Mouse (Mus musculus) cerebellum, adult 2 months (tissue): ENCODE results near the gene Vmn2r36. TPM values are rescaled to one million over a fixed set of nuclear protein-coding genes. Genes with fewer than 3 reads are reported as not detected.
"Not testable (repeated sequence)": the region's sequence is repeated elsewhere in the genome, so short reads cannot be mapped to it uniquely, and the experiment has no call there.

Source experiments
- DNase-seq, 2 experiments: peaks; one replicate each; pipeline ENCODE4 v3.0.0; 2021
- H3K27ac ChIP-seq: fragments of 200-500 bp; 2 replicates; pipeline ENCODE4 v1.5.1; 2012; ENCODE audit warnings: low read length, control low read depth, inconsistent platforms; ENCODE audit not compliant: insufficient read depth
- H3K27me3 ChIP-seq: fragments of 200-500 bp; 2 replicates; pipeline ENCODE4 v1.6.1; 2012; ENCODE audit warnings: inconsistent platforms, mild to moderate bottlenecking, low read length, moderate library complexity; ENCODE audit not compliant: control insufficient read depth, insufficient read depth
- H3K4me1 ChIP-seq: fragments of 200-500 bp; 2 replicates; pipeline ENCODE4 v1.6.1; 2011; ENCODE audit warnings: low read length; ENCODE audit not compliant: control insufficient read depth, insufficient read depth
- H3K4me3 ChIP-seq: fragments of 200-500 bp; replicated peaks from 2 replicates; pipeline ENCODE3; 2011; ENCODE audit warnings: mild to moderate bottlenecking, low read depth, low read length, control low read depth; ENCODE audit not compliant: insufficient read depth
- WGBS: fragments of 180-500 bp; shearing (Covaris S2); methylation state at CpG from one replicate; pipeline ENCODE4 v1.1.7; 2018; 5-methylcytosine and 5-hydroxymethylcytosine counted together
- polyA plus RNA-seq: library from polyadenylated mRNA; depleted of rRNA; stranded (reverse); fragments of >200 nt; gene quantifications from 2 replicates; pipeline ENCODE4 v1.2.3, GENCODE M21; 2012; rRNA removed

Gene Vmn2r36
- polyA plus RNA-seq = not detected in 2 replicates

- not testable (repeated sequence) for H3K27me3 ChIP-seq, DNase-seq, H3K4me1 ChIP-seq, H3K4me3 ChIP-seq, H3K27ac ChIP-seq
- no CpG with 5 or more reads among the region's 1 CpGs for WGBS
Measured at GRCm38 (mm10) chr7:7902395-7902794, at the start of gene Vmn2r36. TSS of gene Vmn2r36 (minus strand) at chr7:7902495.

Other genes starting within 250 kb of the Vmn2r36 start
- not detected in 2 replicates for gene Vmn2r34, start 213.0 kb downstream of the Vmn2r36 start, polyA plus RNA-seq
- gene Vmn2r35, start 82.6 kb downstream of the Vmn2r36 start, polyA plus RNA-seq = not detected in 2 replicates